ENCODE assay signal across 8 mouse cellular contexts in genomic region chr17:67140502-67140901, GRCm38 (mm10).
A peak's percentile ranks its signal among the peaks of the same experiment; 100 is the strongest.
DNase-seq lines count a peak whose midpoint lies in the region; ATAC-seq and TF ChIP-seq lines count a peak whose summit lies in the region.
"Had no signal": no experiment of that assay in that cellular context is flagged by ENCODE, and none has a peak within 500 bp of the region (broad histone marks: within the 10 kb centered on the region; RNA-seq: fewer than 3 reads in every experiment).

No protein-coding gene starts in this region.

- ATAC-seq in hindbrain, postnatal 0 days = no peak
- ATAC-seq in hindbrain, embryonic 16.5 days = no peak

- H3K9me3 ChIP-seq in hindbrain, postnatal 0 days (ENCODE audit: low read length) = no peaks in the 10 kb centered on the region
- no peaks in the 10 kb centered on the region for H3K9me3 ChIP-seq in hindbrain, embryonic 16.5 days (ENCODE audit: control insufficient read depth, low read length)
- no peaks in the 10 kb centered on the region for H3K9me3 ChIP-seq in embryonic facial prominence, embryonic 10.5 days
- H3K9me3 ChIP-seq: embryonic facial prominence, embryonic 15.5 days had no signal

- H3K36me3 ChIP-seq in hindbrain, postnatal 0 days (ENCODE audit: insufficient read depth, low read length) = no peaks in the 10 kb centered on the region
- H3K36me3 ChIP-seq in hindbrain, embryonic 16.5 days (ENCODE audit: control insufficient read depth, insufficient read depth, low read length) = no peaks in the 10 kb centered on the region
- no peaks in the 10 kb centered on the region for H3K36me3 ChIP-seq in embryonic facial prominence, embryonic 10.5 days (replicated peaks)
- H3K36me3 ChIP-seq: embryonic facial prominence, embryonic 15.5 days had no signal

- no peaks in the 10 kb centered on the region for H3K4me1 ChIP-seq in hindbrain, postnatal 0 days (ENCODE audit: insufficient read depth, low read length)
- peaks cover 2% of the 10 kb centered on the region; the same call in 1 of the 2 replicates for H3K4me1 ChIP-seq in hindbrain, embryonic 16.5 days (ENCODE audit: control insufficient read depth, insufficient read depth, low read depth, low read length)
- H3K4me1 ChIP-seq in embryonic facial prominence, embryonic 10.5 days = peaks cover 5% of the 10 kb centered on the region
- H3K4me1 ChIP-seq: embryonic facial prominence, embryonic 15.5 days had no signal

- H3K27me3 ChIP-seq in hindbrain, postnatal 0 days (ENCODE audit: insufficient read depth, low read length) = no peaks in the 10 kb centered on the region
- no peaks in the 10 kb centered on the region for H3K27me3 ChIP-seq in hindbrain, embryonic 16.5 days (replicated peaks; ENCODE audit: control insufficient read depth, insufficient read depth, low read length)
- H3K27me3 ChIP-seq in embryonic facial prominence, embryonic 10.5 days (replicated peaks; ENCODE audit: low read depth, poor library complexity, severe bottlenecking) = no peaks in the 10 kb centered on the region
- H3K27me3 ChIP-seq: embryonic facial prominence, embryonic 15.5 days had no signal

- DNase-seq in hindbrain, postnatal 0 days (ENCODE audit: low spot score) = no peak
- peak; percentile 29 for DNase-seq in right cerebral cortex, postnatal 4 days
- no peak for DNase-seq in right cerebral cortex, postnatal 36 days (ENCODE audit: low spot score in 2 of 2)
- DNase-seq in embryonic facial prominence, embryonic 10.5 days (ENCODE audit: low spot score) = peak; percentile 35
- peak; percentile 56 for DNase-seq in thymus, postnatal 4 days
- DNase-seq in ovary, postnatal 14 days (ENCODE audit: low spot score) = no peak

- H3K9ac ChIP-seq in hindbrain, postnatal 0 days (replicated peaks; ENCODE audit: low read length) = no peak overlapping the region
- H3K9ac ChIP-seq in hindbrain, embryonic 16.5 days (ENCODE audit: low read depth, low read length) = no peak overlapping the region
- H3K9ac ChIP-seq: embryonic facial prominence, embryonic 15.5 days had no signal

- WGBS in hindbrain, postnatal 0 days = 34% methylated on average over 1 of the region's 1 CpGs
- 45% methylated on average over 1 of the region's 1 CpGs for whole genome bisulfite sequencing in hindbrain, embryonic 16.5 days
- WGBS in embryonic facial prominence, embryonic 10.5 days = 29% methylated on average over 1 of the region's 1 CpGs

- H3K4me3 ChIP-seq in hindbrain, postnatal 0 days (ENCODE audit: low read length) = no peak overlapping the region
- no peak overlapping the region for H3K4me3 ChIP-seq in hindbrain, embryonic 16.5 days (ENCODE audit: low read length)
- no peak overlapping the region for H3K4me3 ChIP-seq in embryonic facial prominence, embryonic 10.5 days
- H3K4me3 ChIP-seq: embryonic facial prominence, embryonic 15.5 days had no signal

- TF ChIP-seq CTCF in hindbrain, postnatal 0 days (IDR thresholded peaks at IDR 0.05; ENCODE audit: low read depth) = peak; percentile 72

- no peak overlapping the region for H3K27ac ChIP-seq in hindbrain, postnatal 0 days
- H3K27ac ChIP-seq in hindbrain, embryonic 16.5 days (ENCODE audit: low read depth, low read length) = no peak overlapping the region
- no peak overlapping the region for H3K27ac ChIP-seq in embryonic facial prominence, embryonic 10.5 days (replicated peaks)
- H3K27ac ChIP-seq: embryonic facial prominence, embryonic 15.5 days had no signal

- H3K4me2 ChIP-seq in hindbrain, postnatal 0 days (ENCODE audit: low read depth, low read length) = no peak overlapping the region
- no peak overlapping the region for H3K4me2 ChIP-seq in hindbrain, embryonic 16.5 days (ENCODE audit: low read length)
- H3K4me2 ChIP-seq: embryonic facial prominence, embryonic 15.5 days had no signal

Comparison
In these comparisons a context has a peak if more than half of its experiments do, and no peak if none do; other contexts are left out.
1. DNase-seq: peak in right cerebral cortex, postnatal 4 days (single experiment), embryonic facial prominence, embryonic 10.5 days (single experiment) and thymus, postnatal 4 days (single experiment); none in hindbrain, postnatal 0 days (single experiment), right cerebral cortex, postnatal 36 days (0 of 2) and ovary, postnatal 14 days (single experiment).